Mouse (Mus musculus) heart, postnatal 0 days (tissue): ENCODE measurements around the gene Foxo6. TPM values are rescaled to one million over a fixed set of nuclear protein-coding genes. Genes with fewer than 3 reads are reported as not detected.

ENCODE experiments used
- ATAC-seq: fragments of 200-750 bp; cut with Nextera tagmentation; 2 replicates; pipeline ENCODE4 v1.8.0; 2017; ENCODE audit warnings: low read depth, moderate number of reproducible peaks, moderate library complexity; ENCODE audit not compliant: insufficient read depth
- DNase-seq: peaks from one replicate; pipeline ENCODE4 v3.0.0-alpha.2; 2016; ENCODE audit warnings: low spot score
- H3K27ac ChIP-seq: fragments of 300-500 bp; sonication (generic); 2 replicates; pipeline ENCODE4 v1.5.1; 2014; ENCODE audit warnings: low read depth, mild to moderate bottlenecking
- H3K27me3 ChIP-seq: fragments of 300-500 bp; sonication (generic); 2 replicates; pipeline ENCODE4 v1.6.1; 2014; ENCODE audit warnings: low read length, mixed read lengths; ENCODE audit not compliant: control insufficient read depth, insufficient read depth
- H3K36me3 ChIP-seq: fragments of 300-500 bp; sonication (generic); replicated peaks from 2 replicates; pipeline ENCODE4 v1.6.1; 2014; ENCODE audit warnings: low read length, mixed read lengths; ENCODE audit not compliant: control insufficient read depth, insufficient read depth
- H3K4me1 ChIP-seq: fragments of 300-500 bp; sonication (generic); 2 replicates; pipeline ENCODE4 v1.6.1; 2014; ENCODE audit warnings: antibody characterized with exemption; ENCODE audit not compliant: control insufficient read depth, insufficient read depth
- H3K4me2 ChIP-seq: fragments of 300-500 bp; sonication (generic); 2 replicates; pipeline ENCODE4 v1.6.1; 2014; ENCODE audit warnings: low read depth, mild to moderate bottlenecking, low read length, moderate library complexity
- H3K4me3 ChIP-seq: fragments of 300-500 bp; sonication (generic); 2 replicates; pipeline ENCODE4 v1.5.1; 2014; ENCODE audit warnings: low read depth, low read length
- H3K9ac ChIP-seq: fragments of 300-500 bp; sonication (generic); replicated peaks from 2 replicates; pipeline ENCODE4 v1.6.1; 2014; ENCODE audit warnings: low read depth, low read length, mixed read lengths
- H3K9me3 ChIP-seq: fragments of 300-500 bp; sonication (generic); replicated peaks from 2 replicates; pipeline ENCODE4 v1.6.1; 2016; ENCODE audit warnings: low read length; ENCODE audit not compliant: control insufficient read depth
- CTCF ChIP-seq: IDR thresholded peaks from 2 replicates; pipeline ENCODE4 v1.5.1; 2016; ENCODE audit warnings: antibody characterized with exemption, control low read depth, low read depth
- EP300 ChIP-seq: IDR thresholded peaks from 2 replicates; pipeline ENCODE4 v1.6.1; 2016; ENCODE audit warnings: antibody characterized with exemption, low read depth
- WGBS: fragments of 180-500 bp; shearing (Covaris S2); extraction: QIAGEN DNeasy Blood & Tissue Kit; methylation state at CpG from one replicate; pipeline ENCODE4 v1.1.7; 2014; 5-methylcytosine and 5-hydroxymethylcytosine counted together
- polyA plus RNA-seq: library from polyadenylated mRNA; unstranded; fragments of >200 nt; fragmentation: Nextera tagmentation; extraction: Ambion mirVana; gene quantifications from 2 replicates; pipeline ENCODE4 v1.2.1, GENCODE M21; 2015
- total RNA-seq: library from RNA; depleted of rRNA; stranded (reverse); fragments of >200 nt; gene quantifications from 2 replicates; pipeline ENCODE4 v1.2.3, GENCODE M21; 2014; ENCODE audit warnings: low replicate concordance

Foxo6 gene
- total and polyA plus RNA-seq, 2 experiments from 2014 or later, result 0.38 to 1.8 TPM

DNA sequence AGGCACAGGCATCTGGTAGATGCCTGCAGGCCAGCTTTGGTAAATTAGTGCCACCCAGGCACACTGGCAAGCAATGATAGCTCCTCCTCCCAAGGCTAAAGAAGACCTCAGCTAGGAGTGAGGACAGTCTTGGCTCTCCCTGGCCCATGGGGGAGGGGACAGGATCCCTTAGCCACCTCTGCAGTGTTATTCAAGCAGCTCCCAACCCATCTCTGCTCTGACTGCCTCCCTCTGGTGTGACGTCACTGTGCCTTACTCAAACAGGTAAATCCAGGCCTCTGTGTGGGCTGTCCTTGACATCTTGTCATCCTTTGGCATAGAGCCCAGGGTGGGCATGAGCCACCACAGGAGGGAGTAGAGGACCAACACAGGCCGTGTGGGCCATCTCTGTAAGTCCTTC is 59.9 kb downstream of the Foxo6 start:
- ATAC-seq (no peak), DNase-seq (no peak)
- WGBS, result 41% methylated on average over 2 of the region's 2 CpGs
- Histone ChIP-seq H3K4me2 (no peak overlapping the region), H3K9me3 (no peaks in the 10 kb centered on the region), H3K9ac (no peak overlapping the region), H3K27ac (no peak overlapping the region), H3K36me3 (no peaks in the 10 kb centered on the region), H3K4me1 (no peaks in the 10 kb centered on the region), H3K27me3 (peaks cover 15% of the 10 kb centered on the region), H3K4me3 (no peak overlapping the region)
- no peak for TF ChIP-seq CTCF

DNA sequence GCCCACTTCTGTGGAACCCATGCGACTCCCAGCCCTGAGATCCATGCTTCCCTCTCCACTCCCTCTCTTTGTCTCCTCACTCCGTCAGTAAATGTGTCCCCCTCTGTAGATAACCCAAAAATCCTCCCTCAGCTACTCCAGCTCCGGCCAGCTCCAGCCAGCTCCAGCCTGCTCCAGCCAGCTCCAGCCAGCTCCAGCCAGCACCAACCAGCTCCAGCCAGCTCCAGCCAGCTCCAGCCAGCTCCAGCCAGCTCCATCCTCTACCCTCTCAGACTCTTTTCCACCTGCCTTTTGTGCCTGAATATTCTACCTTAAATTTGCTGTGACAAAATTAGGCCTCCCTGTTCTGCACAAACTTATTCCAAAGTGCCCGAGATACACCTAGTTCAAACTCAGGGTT is 60.5 kb downstream of the Foxo6 start:
- Histone ChIP-seq H3K27me3 (peaks cover 19% of the 10 kb centered on the region), H3K27ac (no peak overlapping the region), H3K9ac (no peak overlapping the region), H3K4me2 (no peak overlapping the region), H3K4me3 (no peak overlapping the region), H3K9me3 (no peaks in the 10 kb centered on the region), H3K4me1 (no peaks in the 10 kb centered on the region), H3K36me3 (no peaks in the 10 kb centered on the region)
- no peak for ATAC-seq
- TF ChIP-seq EP300 (no peak), CTCF (no peak)
- 72% methylated on average over 4 of the region's 4 CpGs for WGBS
- no peak for DNase-seq

DNA sequence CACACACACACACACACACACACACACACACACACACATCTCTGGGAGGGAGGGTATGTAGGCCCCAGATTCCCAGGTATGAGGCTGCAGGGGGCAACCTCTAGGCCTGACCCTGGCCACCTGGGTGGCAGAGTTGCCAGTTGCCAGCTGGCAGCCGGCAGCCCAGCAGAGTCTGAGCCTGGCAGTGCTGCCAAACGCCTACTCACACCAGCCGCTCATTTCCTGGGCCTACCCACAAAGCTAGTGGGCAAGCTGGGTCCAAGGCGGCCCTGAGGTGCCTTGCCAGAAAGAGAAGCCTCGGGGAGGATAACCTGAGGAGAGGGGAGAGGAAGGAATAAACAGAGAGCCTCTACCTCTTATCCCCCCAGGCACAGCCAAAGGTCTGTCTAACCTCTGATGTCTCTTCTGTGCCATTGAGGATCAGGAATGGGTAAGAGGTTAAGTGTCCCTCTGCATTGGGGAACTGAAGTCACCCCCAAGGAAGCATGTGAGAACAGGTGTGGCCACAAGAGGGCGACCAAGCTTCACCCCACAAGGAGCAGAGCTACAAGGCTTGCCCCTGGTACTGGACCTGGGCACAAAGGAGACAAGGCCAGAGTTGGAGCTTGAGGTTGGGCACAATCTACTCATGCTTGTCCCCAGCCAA is 61.9 kb downstream of the Foxo6 start:
- Histone ChIP-seq H3K9ac (no peak overlapping the region), H3K4me1 (no peaks in the 10 kb centered on the region), H3K36me3 (no peaks in the 10 kb centered on the region), H3K9me3 (no peaks in the 10 kb centered on the region), H3K4me3 (no peak overlapping the region), H3K27me3 (peaks cover 11% of the 10 kb centered on the region; the same call in 1 of the 2 replicates), H3K27ac (no peak overlapping the region), H3K4me2 (no peak overlapping the region)
- DNase-seq (peak; percentile 69), ATAC-seq (no peak)
- TF ChIP-seq CTCF (peak; percentile 94), EP300 (no peak)
- 52% methylated on average over 6 of the region's 6 CpGs for WGBS

DNA sequence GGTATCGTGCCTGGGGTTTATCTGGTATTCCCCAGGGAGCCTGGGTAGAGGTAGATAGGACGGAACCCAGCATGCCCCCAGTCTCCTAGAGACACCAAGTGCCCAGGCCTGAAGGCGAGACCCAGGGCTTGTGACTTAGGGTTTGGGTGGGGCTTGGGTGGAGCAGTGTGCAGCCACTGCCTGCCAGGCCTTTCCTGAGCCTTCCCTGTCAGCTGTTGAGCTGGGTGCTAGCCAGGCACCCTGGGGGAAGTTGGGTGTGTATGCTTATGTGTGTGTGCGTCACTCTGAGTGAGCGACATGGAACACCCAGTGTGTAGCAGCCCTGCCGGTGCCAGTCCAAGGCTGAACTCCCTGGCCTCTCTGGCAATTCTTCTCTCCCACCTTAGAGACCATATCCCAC is 63.3 kb downstream of the Foxo6 start:
- Histone ChIP-seq H3K9ac (no peak overlapping the region), H3K36me3 (no peaks in the 10 kb centered on the region), H3K4me1 (no peaks in the 10 kb centered on the region), H3K4me3 (no peak overlapping the region), H3K27ac (no peak overlapping the region), H3K9me3 (no peaks in the 10 kb centered on the region), H3K27me3 (peaks cover 11% of the 10 kb centered on the region; the same call in 1 of the 2 replicates), H3K4me2 (no peak overlapping the region)
- DNase-seq, result no peak
- peak; percentile 13; the same call in 1 of the 2 replicates for ATAC-seq
- TF ChIP-seq EP300 (no peak), CTCF (no peak)
- WGBS, result 70% methylated on average over 6 of the region's 6 CpGs

DNA sequence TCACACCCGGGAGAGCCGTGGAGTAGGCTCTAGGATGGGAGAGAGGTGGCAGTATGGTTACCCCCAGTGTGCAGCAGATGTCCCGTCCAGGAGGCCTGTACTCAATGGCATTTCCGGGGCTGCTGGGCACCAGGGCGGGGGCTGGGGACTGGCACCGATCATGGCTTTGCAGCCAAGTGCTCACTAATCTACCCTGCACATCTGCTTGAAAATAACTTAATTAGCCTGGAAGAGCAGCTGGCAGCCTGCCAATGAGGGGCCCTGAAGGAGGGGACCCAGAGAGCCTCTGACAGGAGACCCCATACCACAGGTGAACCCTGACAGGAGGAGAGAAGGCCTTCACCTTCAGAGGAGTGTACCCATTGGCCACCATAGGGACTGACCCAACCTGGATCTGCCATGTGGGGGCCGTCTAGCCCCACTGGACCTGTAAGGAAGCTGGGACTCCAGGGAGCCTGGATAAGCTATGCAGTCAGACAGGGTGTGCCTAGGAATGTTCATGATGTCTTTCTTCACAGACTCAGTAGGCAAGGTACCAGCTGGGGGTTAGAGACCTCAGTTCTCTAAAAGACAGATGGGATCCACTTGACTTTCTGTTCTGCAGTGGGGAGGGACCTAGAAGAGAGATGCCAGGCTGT is 63.9 kb downstream of the Foxo6 start:
- ATAC-seq (0 out of 2 replicates have a peak, but pooled peaks have one; percentile 15), DNase-seq (no peak)
- TF ChIP-seq EP300 (no peak), CTCF (no peak)
- no peak overlapping the region for H3K4me3 ChIP-seq
- no peaks in the 10 kb centered on the region for H3K4me1 ChIP-seq
- no peak overlapping the region for H3K9ac ChIP-seq
- no peak overlapping the region for H3K4me2 ChIP-seq
- H3K36me3 ChIP-seq, result no peaks in the 10 kb centered on the region
- WGBS, result 75% methylated on average over 7 of the region's 7 CpGs
- H3K9me3 ChIP-seq, result no peaks in the 10 kb centered on the region
- H3K27me3 ChIP-seq, result peaks cover 11% of the 10 kb centered on the region; the same call in 1 of the 2 replicates
- H3K27ac ChIP-seq, result no peak overlapping the region

DNA sequence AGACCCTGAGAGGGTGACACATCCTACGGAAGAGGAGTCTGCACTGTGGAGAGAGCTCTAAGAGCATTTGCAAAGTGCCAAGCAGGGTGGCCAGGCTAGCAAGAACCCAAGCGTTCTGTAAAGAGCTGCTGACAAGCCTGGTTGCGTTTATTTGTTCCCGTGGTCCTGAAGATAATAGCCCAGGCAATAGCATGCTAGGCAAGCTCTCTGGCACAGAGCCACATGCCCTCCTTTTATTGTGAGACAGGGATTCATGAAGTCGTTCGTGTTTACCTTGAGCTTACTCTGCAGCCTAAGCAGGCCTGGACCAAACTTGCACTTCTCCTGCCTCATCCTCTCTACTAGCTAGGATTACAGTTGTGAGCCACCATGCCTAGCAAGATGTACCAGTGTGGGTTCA is 65.4 kb downstream of the Foxo6 start:
- Histone ChIP-seq H3K9ac (no peak overlapping the region), H3K4me3 (no peak overlapping the region), H3K27ac (no peak overlapping the region), H3K9me3 (no peaks in the 10 kb centered on the region), H3K36me3 (no peaks in the 10 kb centered on the region), H3K4me1 (no peaks in the 10 kb centered on the region), H3K4me2 (no peak overlapping the region), H3K27me3 (peaks cover 4% of the 10 kb centered on the region; the same call in 1 of the 2 replicates)
- DNase-seq (peak; percentile 30), ATAC-seq (no peak)
- TF ChIP-seq CTCF (no peak), EP300 (no peak)
- 23% methylated on average over 6 of the region's 6 CpGs for WGBS
